ENCODE assay signal across 1 mouse cellular context in genomic region chr16:32867919-32868552, GRCm38 (mm10).
A peak's percentile ranks its signal among the peaks of the same experiment; 100 is the strongest.
TF ChIP-seq lines count a peak whose summit lies in the region.

No protein-coding gene starts in this region.

TF ChIP-seq in MEL, 35 proteins besides CTCF, POLR2A, EP300 and RAD21 (continued from another document):
- TF ChIP-seq MAZ (IDR thresholded peaks at IDR 0.05; ENCODE audit: low read depth, low read length) (peak; percentile 53; the same call in 1 of the 2 replicates), NRF1 (IDR thresholded peaks at IDR 0.05; ENCODE audit: insufficient read depth, low read depth, low read length, poor library complexity, severe bottlenecking) (peak; percentile 41; the same call in 1 of the 2 replicates), USF1 (IDR thresholded peaks at IDR 0.05; ENCODE audit: low read depth, low read length) (peak; percentile 96), MEF2A (IDR thresholded peaks at IDR 0.05; ENCODE audit: extremely low read depth, insufficient replicate concordance, low read depth, low read length, poor library complexity, severe bottlenecking) (no peak), ZNF384 (IDR thresholded peaks at IDR 0.05; ENCODE audit: low read depth, low read length) (no peak), ZC3H11A (IDR thresholded peaks at IDR 0.05; ENCODE audit: low read depth, low read length) (no peak), MXI1 (IDR thresholded peaks at IDR 0.05; ENCODE audit: low read depth, low read length) (peak; percentile 97), RCOR1 (IDR thresholded peaks at IDR 0.05; ENCODE audit: low read depth, low read length) (no peak), MYC (IDR thresholded peaks at IDR 0.05; ENCODE audit: low read depth, low read length) (peak; percentile 95), POLR2AphosphoS2 (IDR thresholded peaks at IDR 0.05; ENCODE audit: low read length) (peak; percentile 96), CHD2 (IDR thresholded peaks at IDR 0.05; ENCODE audit: low read length) (no peak), GABPA (IDR thresholded peaks at IDR 0.05; ENCODE audit: low read depth, low read length) (no peak), ZKSCAN1 (IDR thresholded peaks at IDR 0.05; ENCODE audit: low read depth, low read length) (no peak), MYB (IDR thresholded peaks at IDR 0.05; ENCODE audit: low read depth, low read length) (no peak), TBP (IDR thresholded peaks at IDR 0.05; ENCODE audit: low read depth, low read length) (peak; percentile 92), MAFK (IDR thresholded peaks at IDR 0.05; ENCODE audit: borderline replicate concordance, low read depth, low read length) (no peak), JUND (IDR thresholded peaks at IDR 0.05; ENCODE audit: low read depth, low read length) (no peak), KAT2A (conservative IDR thresholded peaks at IDR 0.05; ENCODE audit: low read depth, low read length) (peak; percentile 97), USF2 (IDR thresholded peaks at IDR 0.05; ENCODE audit: borderline replicate concordance in 1 of 2, insufficient read depth in 1 of 2, low read depth in 1 of 2, low read length in 2 of 2) (peak in 1 of 2 experiments; percentile 70; a peak in 2 of 4 replicates), GATA1 (IDR thresholded peaks at IDR 0.05; ENCODE audit: low read depth, low read length) (no peak), HCFC1 (IDR thresholded peaks at IDR 0.05; ENCODE audit: low read depth, low read length) (peak; percentile 100), ELF1 (IDR thresholded peaks at IDR 0.05; ENCODE audit: low read depth, low read length) (peak; percentile 99), TCF12 (IDR thresholded peaks at IDR 0.05; ENCODE audit: low read depth, low read length) (peak; percentile 64), SIN3A (IDR thresholded peaks at IDR 0.05; ENCODE audit: low read length) (peak; percentile 95), UBTF (IDR thresholded peaks at IDR 0.05; ENCODE audit: borderline replicate concordance, insufficient read depth, low read depth, low read length) (no peak), SMC3 (IDR thresholded peaks at IDR 0.05; ENCODE audit: low read depth, low read length) (no peak), POLR2AphosphoS5 (IDR thresholded peaks at IDR 0.05; ENCODE audit: borderline replicate concordance, low read depth, low read length) (no peak)
